Mouse (Mus musculus) embryonic facial prominence, embryonic 14.5 days (tissue): ENCODE data around the gene Sctr. TPM values are rescaled to one million over a fixed set of nuclear protein-coding genes. Genes with fewer than 3 reads are reported as not detected.

Source experiments
- ATAC-seq: fragments of 200-750 bp; cut with Nextera tagmentation; 2 replicates; pipeline ENCODE4 v1.8.0; 2017; ENCODE audit warnings: low read depth, moderate number of reproducible peaks, moderate TSS enrichment
- DNase-seq: peaks from one replicate; pipeline ENCODE4 v3.0.0-alpha.2; 2015; ENCODE audit warnings: low spot score
- H3K27ac ChIP-seq: fragments of 300-500 bp; sonication (generic); replicated peaks from 2 replicates; pipeline ENCODE4 v1.5.1; 2014; ENCODE audit warnings: low read depth, mild to moderate bottlenecking, low read length, moderate library complexity
- H3K27me3 ChIP-seq: fragments of 300-500 bp; sonication (generic); replicated peaks from 2 replicates; pipeline ENCODE4 v1.6.1; 2014; ENCODE audit warnings: low read length; ENCODE audit not compliant: control insufficient read depth, insufficient read depth
- H3K36me3 ChIP-seq: fragments of 300-500 bp; sonication (generic); 2 replicates; pipeline ENCODE4 v1.6.1; 2014; ENCODE audit warnings: low read length, mixed read lengths; ENCODE audit not compliant: control insufficient read depth, insufficient read depth
- H3K4me1 ChIP-seq: fragments of 300-500 bp; sonication (generic); 2 replicates; pipeline ENCODE4 v1.6.1; 2014; ENCODE audit warnings: antibody characterized with exemption, low read length; ENCODE audit not compliant: control insufficient read depth, insufficient read depth
- H3K4me2 ChIP-seq: fragments of 300-500 bp; sonication (generic); 2 replicates; pipeline ENCODE4 v1.6.1; 2014; ENCODE audit warnings: low read depth, mild to moderate bottlenecking, low read length, moderate library complexity, mixed read lengths
- H3K4me3 ChIP-seq: fragments of 300-500 bp; sonication (generic); 2 replicates; pipeline ENCODE4 v1.5.1; 2014; ENCODE audit warnings: low read depth, mild to moderate bottlenecking, low read length
- H3K9ac ChIP-seq: fragments of 300-500 bp; sonication (generic); 2 replicates; pipeline ENCODE4 v1.6.1; 2014; ENCODE audit warnings: low read depth, mild to moderate bottlenecking, low read length, moderate library complexity, mixed read lengths
- H3K9me3 ChIP-seq: fragments of 300-500 bp; sonication (generic); 2 replicates; pipeline ENCODE4 v1.6.1; 2016; ENCODE audit warnings: low read length; ENCODE audit not compliant: control insufficient read depth
- WGBS: fragments of 180-500 bp; shearing (Covaris S2); extraction: QIAGEN DNeasy Blood & Tissue Kit; methylation state at CpG from one replicate; pipeline ENCODE4 v1.1.7; 2014; 5-methylcytosine and 5-hydroxymethylcytosine counted together
- polyA plus RNA-seq: library from polyadenylated mRNA; unstranded; fragments of >200 nt; fragmentation: Nextera tagmentation; extraction: Ambion mirVana; gene quantifications from 2 replicates; pipeline ENCODE4 v1.2.1, GENCODE M21; 2014

Sctr gene
- polyA plus RNA-seq, 1 experiment from 2014 or later = 0.39 TPM

- no peaks in the 10 kb centered on the region for H3K4me1 ChIP-seq
- H3K9me3 ChIP-seq = no peaks in the 10 kb centered on the region
- 68% methylated on average over 1 of the region's 1 CpGs for WGBS
Measured at GRCm38 (mm10) chr1:120034793-120035192, 28.1 kb downstream of the Sctr start.

GRCm38 (mm10) chr1:120035456-120036034 lies 28.9 kb downstream of the Sctr start:
- WGBS = 72% methylated on average over 7 of the region's 7 CpGs
- no peak for ATAC-seq

More at GRCm38 (mm10) chr1:120034793-120035192, 28.1 kb downstream of the Sctr start:
- Histone ChIP-seq H3K4me2 (no peak overlapping the region), H3K27me3 (no peaks in the 10 kb centered on the region), H3K36me3 (no peaks in the 10 kb centered on the region), H3K4me3 (no peak overlapping the region), H3K27ac (no peak overlapping the region), H3K9ac (no peak overlapping the region)
- ATAC-seq = no peak
- DNase-seq = no peak

GRCm38 (mm10) chr1:120037021-120037683 lies 30.5 kb downstream of the Sctr start:
- DNase-seq = no peak
- Histone ChIP-seq H3K9me3 (no peaks in the 10 kb centered on the region), H3K4me2 (no peak overlapping the region), H3K9ac (no peak overlapping the region), H3K4me3 (no peak overlapping the region), H3K36me3 (no peaks in the 10 kb centered on the region), H3K27me3 (no peaks in the 10 kb centered on the region), H3K4me1 (no peaks in the 10 kb centered on the region), H3K27ac (no peak overlapping the region)
- WGBS = 55% methylated on average over 9 of the region's 9 CpGs
- ATAC-seq = no peak

More at GRCm38 (mm10) chr1:120035456-120036034, 28.9 kb downstream of the Sctr start:
- Histone ChIP-seq H3K4me1 (no peaks in the 10 kb centered on the region), H3K4me2 (no peak overlapping the region), H3K9me3 (no peaks in the 10 kb centered on the region), H3K27ac (no peak overlapping the region), H3K4me3 (no peak overlapping the region), H3K9ac (no peak overlapping the region), H3K36me3 (no peaks in the 10 kb centered on the region), H3K27me3 (no peaks in the 10 kb centered on the region)
- no peak for DNase-seq

- Histone ChIP-seq H3K36me3 (no peaks in the 10 kb centered on the region), H3K4me2 (no peak overlapping the region), H3K27me3 (no peaks in the 10 kb centered on the region), H3K4me3 (no peak overlapping the region), H3K9ac (no peak overlapping the region), H3K4me1 (no peaks in the 10 kb centered on the region), H3K27ac (no peak overlapping the region), H3K9me3 (no peaks in the 10 kb centered on the region)
- DNase-seq = no peak
- 79% methylated on average over 9 of the region's 9 CpGs for WGBS
- ATAC-seq = no peak
Measured at GRCm38 (mm10) chr1:120038594-120038993, 31.9 kb downstream of the Sctr start.

- H3K9ac ChIP-seq = no peak overlapping the region
- H3K4me2 ChIP-seq = no peak overlapping the region
- H3K27ac ChIP-seq = no peak overlapping the region
- H3K36me3 ChIP-seq = no peaks in the 10 kb centered on the region
- WGBS = 70% methylated on average over 8 of the region's 8 CpGs
- ATAC-seq (no peak), DNase-seq (no peak)
- no peaks in the 10 kb centered on the region for H3K27me3 ChIP-seq
- H3K4me3 ChIP-seq = no peak overlapping the region
- no peaks in the 10 kb centered on the region for H3K4me1 ChIP-seq
- H3K9me3 ChIP-seq = no peaks in the 10 kb centered on the region
Measured at GRCm38 (mm10) chr1:120042421-120042820, 35.7 kb downstream of the Sctr start.

GRCm38 (mm10) chr1:120044584-120044983 lies 37.9 kb downstream of the Sctr start:
- H3K9me3 ChIP-seq = no peaks in the 10 kb centered on the region
- no peak overlapping the region for H3K4me2 ChIP-seq
- H3K4me1 ChIP-seq = no peaks in the 10 kb centered on the region
- H3K36me3 ChIP-seq = no peaks in the 10 kb centered on the region
- H3K9ac ChIP-seq = no peak overlapping the region
- DNase-seq = no peak
- H3K4me3 ChIP-seq = no peak overlapping the region
- no peaks in the 10 kb centered on the region for H3K27me3 ChIP-seq
- H3K27ac ChIP-seq = no peak overlapping the region
- ATAC-seq = no peak
- WGBS = 83% methylated on average over 16 of the region's 16 CpGs

- ATAC-seq = no peak
Measured at GRCm38 (mm10) chr1:120047325-120047724, 40.6 kb downstream of the Sctr start.

GRCm38 (mm10) chr1:120051070-120051469 lies 44.4 kb downstream of the Sctr start:
- WGBS = 38% methylated on average over 1 of the region's 1 CpGs
- Histone ChIP-seq H3K9me3 (no peaks in the 10 kb centered on the region), H3K9ac (no peak overlapping the region), H3K27ac (no peak overlapping the region), H3K4me3 (no peak overlapping the region), H3K4me2 (no peak overlapping the region), H3K36me3 (no peaks in the 10 kb centered on the region), H3K4me1 (no peaks in the 10 kb centered on the region), H3K27me3 (no peaks in the 10 kb centered on the region)
- ATAC-seq (no peak), DNase-seq (no peak)

More at GRCm38 (mm10) chr1:120047325-120047724, 40.6 kb downstream of the Sctr start:
- no peaks in the 10 kb centered on the region for H3K4me1 ChIP-seq
- DNase-seq = no peak
- no peak overlapping the region for H3K4me3 ChIP-seq
- no peaks in the 10 kb centered on the region for H3K9me3 ChIP-seq
- no peak overlapping the region for H3K27ac ChIP-seq
- no peaks in the 10 kb centered on the region for H3K27me3 ChIP-seq
- H3K9ac ChIP-seq = no peak overlapping the region
- no peaks in the 10 kb centered on the region for H3K36me3 ChIP-seq
- no peak overlapping the region for H3K4me2 ChIP-seq

- ATAC-seq = no peak
- Histone ChIP-seq H3K9ac (no peak overlapping the region), H3K9me3 (no peaks in the 10 kb centered on the region), H3K4me2 (no peak overlapping the region), H3K36me3 (no peaks in the 10 kb centered on the region), H3K27me3 (no peaks in the 10 kb centered on the region), H3K4me1 (peaks cover 6% of the 10 kb centered on the region), H3K27ac (no peak overlapping the region), H3K4me3 (no peak overlapping the region)
- DNase-seq = no peak
- WGBS = 83% methylated on average over 6 of the region's 6 CpGs
Measured at GRCm38 (mm10) chr1:120054997-120055396, 48.3 kb downstream of the Sctr start.
